Mouse (Mus musculus) midbrain, postnatal 0 days (tissue): ENCODE measurements at regions not wholly inside any gene's neighbourhood (a gene's known extent, or its start where the extent isn't known, plus 50 kb on each side); places are given as distances from the start of the nearest gene placed in this dataset.
A peak's percentile ranks its signal among the peaks of the same experiment; 100 is the strongest.

Experiments used
- ATAC-seq: fragments of 200-750 bp; cut with Nextera tagmentation; 2 replicates; pipeline ENCODE4 v1.8.0; 2017; ENCODE audit warnings: moderate number of reproducible peaks, mild to moderate bottlenecking, moderate TSS enrichment, moderate library complexity; ENCODE audit not compliant: low FRiP score
- DNase-seq: peaks from one replicate; pipeline ENCODE4 v3.0.0-alpha.2; 2015; ENCODE audit warnings: low spot score
- H3K27ac ChIP-seq: fragments of 300-500 bp; sonication (generic); 2 replicates; pipeline ENCODE4 v1.5.1; 2014; ENCODE audit warnings: low read depth, mild to moderate bottlenecking, low read length, mixed read lengths
- H3K27me3 ChIP-seq: fragments of 300-500 bp; sonication (generic); 2 replicates; pipeline ENCODE4 v1.6.1; 2014; ENCODE audit warnings: low read length, control low read depth, mixed read lengths; ENCODE audit not compliant: insufficient read depth
- H3K36me3 ChIP-seq: fragments of 300-500 bp; sonication (generic); 2 replicates; pipeline ENCODE4 v1.6.1; 2014; ENCODE audit warnings: low read length, control low read depth, mixed read lengths; ENCODE audit not compliant: insufficient read depth
- H3K4me1 ChIP-seq: fragments of 300-500 bp; sonication (generic); 2 replicates; pipeline ENCODE4 v1.6.1; 2014; ENCODE audit warnings: mild to moderate bottlenecking, control low read depth, antibody characterized with exemption, low read length, mixed read lengths; ENCODE audit not compliant: insufficient read depth
- H3K4me2 ChIP-seq: fragments of 300-500 bp; sonication (generic); 2 replicates; pipeline ENCODE4 v1.6.1; 2014; ENCODE audit warnings: low read depth, mild to moderate bottlenecking, low read length, mixed read lengths; ENCODE audit not compliant: poor library complexity, severe bottlenecking
- H3K4me3 ChIP-seq: fragments of 300-500 bp; sonication (generic); 2 replicates; pipeline ENCODE4 v1.5.1; 2014; ENCODE audit warnings: low read depth, mild to moderate bottlenecking, low read length, moderate library complexity
- H3K9ac ChIP-seq: fragments of 300-500 bp; sonication (generic); replicated peaks from 2 replicates; pipeline ENCODE4 v1.6.1; 2014; ENCODE audit warnings: mild to moderate bottlenecking, low read length, moderate library complexity, mixed read lengths; ENCODE audit not compliant: poor library complexity, severe bottlenecking
- H3K9me3 ChIP-seq: fragments of 300-500 bp; sonication (generic); 2 replicates; pipeline ENCODE4 v1.6.1; 2016; ENCODE audit warnings: low read length, control low read depth
- CTCF ChIP-seq: IDR thresholded peaks from 2 replicates; pipeline ENCODE4 v1.5.1; 2016; ENCODE audit warnings: antibody characterized with exemption, mild to moderate bottlenecking
- WGBS: fragments of 180-500 bp; shearing (Covaris S2); extraction: QIAGEN DNeasy Blood & Tissue Kit; methylation state at CpG from one replicate; pipeline ENCODE4 v1.1.7; 2014; 5-methylcytosine and 5-hydroxymethylcytosine counted together

DNA sequence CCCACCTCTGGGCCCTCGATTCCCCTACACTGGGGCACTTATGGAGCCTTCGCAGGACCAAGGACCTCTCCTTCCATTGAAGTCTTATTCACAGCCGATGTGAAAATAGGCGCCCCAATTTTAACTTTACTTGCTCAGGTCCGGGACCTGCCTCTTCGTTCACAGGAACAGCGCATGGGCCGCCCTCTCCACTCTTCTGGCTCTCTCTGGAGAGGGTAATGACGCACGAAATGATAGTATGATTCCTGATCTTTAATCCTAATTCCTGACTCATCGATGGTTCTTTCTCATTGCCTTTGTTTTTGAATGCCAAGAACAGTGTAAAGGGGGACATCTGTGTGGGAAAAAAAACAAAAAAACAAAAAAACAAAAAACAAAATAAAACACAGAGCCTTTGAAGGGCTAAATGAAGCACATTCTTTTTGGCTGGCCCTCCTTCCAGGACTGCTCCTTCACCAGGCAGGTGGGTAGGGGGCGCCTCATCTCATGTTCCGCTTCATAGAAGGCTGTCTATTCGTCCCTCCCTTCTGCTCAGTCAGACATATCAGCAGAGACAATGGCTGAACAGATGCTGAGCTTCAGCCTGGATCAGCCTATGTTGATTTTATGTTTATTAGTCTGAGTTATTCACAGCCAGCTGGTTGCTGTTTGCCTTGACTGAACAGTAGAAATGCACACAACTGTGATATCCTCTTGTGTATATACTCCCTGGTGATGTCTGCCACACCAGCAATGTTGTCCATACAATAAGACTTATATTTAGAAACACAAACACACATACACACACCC lies 438.8 kb upstream of the Alcam start:
- no peak overlapping the region for H3K4me3 ChIP-seq
- peak; percentile 24 for TF ChIP-seq CTCF
- H3K9me3 ChIP-seq: no peaks in the 10 kb centered on the region
- no peak overlapping the region for H3K27ac ChIP-seq
- ATAC-seq: peak; percentile 58; the same call in 1 of the 2 replicates
- WGBS: 59% methylated on average over 14 of the region's 14 CpGs
- DNase-seq: peak; percentile 72
- H3K9ac ChIP-seq: no peak overlapping the region
- H3K4me2 ChIP-seq: no peak overlapping the region
- no peaks in the 10 kb centered on the region for H3K36me3 ChIP-seq
- no peaks in the 10 kb centered on the region for H3K27me3 ChIP-seq
- no peaks in the 10 kb centered on the region for H3K4me1 ChIP-seq

DNA sequence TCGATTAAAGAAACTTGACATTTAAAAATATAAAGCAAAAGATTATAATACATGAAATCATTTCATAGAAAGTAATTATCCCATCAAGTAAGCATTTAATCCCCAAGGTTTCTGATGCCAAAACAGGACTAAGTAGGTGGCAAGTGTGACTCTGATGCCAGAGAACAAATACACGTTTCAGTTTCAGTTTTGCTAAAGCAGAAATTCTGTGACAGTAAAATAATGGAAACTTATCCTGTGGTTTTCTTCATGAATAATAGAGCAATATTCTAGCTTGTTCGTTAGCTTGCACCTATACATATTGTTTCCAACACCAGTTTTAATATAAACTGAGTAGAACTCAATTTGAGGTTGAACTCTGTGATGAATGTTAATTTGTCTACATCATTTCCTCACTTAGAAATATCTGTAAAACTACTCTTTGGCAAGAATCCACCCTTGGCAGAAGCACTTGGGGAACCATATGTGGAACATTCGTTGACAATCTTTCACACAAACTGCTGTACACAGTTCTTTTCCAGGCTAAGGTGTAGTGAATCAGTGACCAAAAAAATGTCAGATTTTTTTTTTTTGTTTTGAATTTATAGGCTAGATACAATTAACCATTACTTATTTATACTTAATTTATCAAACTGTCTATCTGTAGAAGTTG lies 425.7 kb upstream of the Alcam start:
- Histone ChIP-seq H3K4me2 (no peak overlapping the region), H3K4me3 (no peak overlapping the region), H3K9me3 (no peaks in the 10 kb centered on the region), H3K27ac (no peak overlapping the region), H3K4me1 (no peaks in the 10 kb centered on the region), H3K27me3 (no peaks in the 10 kb centered on the region), H3K36me3 (no peaks in the 10 kb centered on the region), H3K9ac (no peak overlapping the region)
- no peak for TF ChIP-seq CTCF
- DNase-seq: peak; percentile 29
- whole genome bisulfite sequencing: 75% methylated on average over 4 of the region's 4 CpGs
- no peak for ATAC-seq

DNA sequence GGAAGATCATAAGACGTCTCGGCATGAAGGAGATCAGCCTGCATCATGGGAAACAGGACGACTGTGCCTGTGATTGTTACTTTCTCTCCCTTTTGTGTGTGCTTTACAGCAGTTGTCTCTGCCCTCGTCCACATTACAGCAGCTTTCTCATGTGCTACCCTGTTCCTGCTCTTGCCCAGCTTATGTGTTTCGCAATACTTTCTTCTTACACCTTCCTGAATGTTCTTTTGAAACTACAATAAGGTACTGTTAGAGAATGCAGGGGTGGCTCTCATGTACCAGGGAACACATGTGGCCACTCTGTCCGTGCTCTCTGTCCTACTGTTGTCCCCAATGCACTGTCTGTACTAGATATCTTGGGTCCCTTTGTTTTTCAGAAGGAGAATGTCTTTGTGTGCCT lies 414.0 kb upstream of the Alcam start:
- Histone ChIP-seq H3K27me3 (no peaks in the 10 kb centered on the region), H3K4me2 (no peak overlapping the region), H3K4me3 (no peak overlapping the region), H3K4me1 (no peaks in the 10 kb centered on the region), H3K27ac (no peak overlapping the region), H3K36me3 (no peaks in the 10 kb centered on the region), H3K9ac (no peak overlapping the region), H3K9me3 (no peaks in the 10 kb centered on the region)
- 77% methylated on average over 6 of the region's 6 CpGs for WGBS
- no peak for TF ChIP-seq CTCF
- DNase-seq (no peak), ATAC-seq (no peak)

DNA sequence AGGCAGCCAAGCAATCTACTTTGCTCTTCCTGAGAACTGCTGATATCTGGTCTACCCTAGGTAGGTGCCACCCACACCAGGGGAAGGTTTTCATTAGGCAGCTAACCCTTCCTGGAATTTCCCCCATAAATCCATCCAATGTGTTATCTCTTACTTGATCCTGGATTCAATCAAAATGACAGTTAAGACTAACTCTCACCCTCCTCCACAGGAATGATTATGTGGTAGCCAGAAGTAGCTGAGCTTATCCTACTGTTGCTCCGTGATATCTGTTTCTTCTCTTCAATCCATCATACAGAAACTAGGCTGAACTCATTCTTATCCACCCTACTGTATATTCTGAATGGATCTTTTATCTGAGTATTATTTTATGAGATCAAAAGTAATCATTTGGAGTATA lies 409.7 kb upstream of the Alcam start:
- ATAC-seq (no peak), DNase-seq (no peak)
- Histone ChIP-seq H3K4me1 (no peaks in the 10 kb centered on the region), H3K36me3 (no peaks in the 10 kb centered on the region), H3K9me3 (no peaks in the 10 kb centered on the region), H3K27ac (no peak overlapping the region), H3K4me2 (no peak overlapping the region), H3K9ac (no peak overlapping the region), H3K4me3 (no peak overlapping the region), H3K27me3 (no peaks in the 10 kb centered on the region)
- no peak for TF ChIP-seq CTCF
- 95% methylated on average over 1 of the region's 1 CpGs for WGBS

DNA sequence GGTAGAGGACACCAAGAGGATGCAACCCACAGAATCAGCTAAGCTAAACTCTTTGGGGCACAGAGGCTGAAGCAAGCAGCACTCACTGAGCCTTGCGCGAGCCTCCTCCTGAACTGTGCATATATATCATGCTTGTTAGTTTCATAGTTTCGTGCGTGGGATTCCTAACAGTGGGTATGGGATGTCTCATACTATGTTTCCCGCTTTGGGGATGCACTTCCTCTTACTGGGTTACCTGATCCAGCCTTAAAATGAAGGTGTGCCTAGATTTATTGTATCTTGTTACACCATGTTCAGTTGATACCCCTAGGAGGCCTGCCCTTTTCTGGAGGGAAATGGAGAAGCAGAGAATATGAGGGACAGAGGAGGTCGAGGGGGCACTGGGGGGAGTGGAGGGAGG lies 407.4 kb upstream of the Alcam start:
- Histone ChIP-seq H3K9me3 (no peaks in the 10 kb centered on the region), H3K27ac (no peak overlapping the region), H3K4me2 (no peak overlapping the region), H3K27me3 (no peaks in the 10 kb centered on the region), H3K4me3 (no peak overlapping the region), H3K4me1 (no peaks in the 10 kb centered on the region), H3K9ac (no peak overlapping the region), H3K36me3 (no peaks in the 10 kb centered on the region)
- no peak for ATAC-seq
- no peak for DNase-seq
- no peak for TF ChIP-seq CTCF
- 92% methylated on average over 6 of the region's 6 CpGs for WGBS

DNA sequence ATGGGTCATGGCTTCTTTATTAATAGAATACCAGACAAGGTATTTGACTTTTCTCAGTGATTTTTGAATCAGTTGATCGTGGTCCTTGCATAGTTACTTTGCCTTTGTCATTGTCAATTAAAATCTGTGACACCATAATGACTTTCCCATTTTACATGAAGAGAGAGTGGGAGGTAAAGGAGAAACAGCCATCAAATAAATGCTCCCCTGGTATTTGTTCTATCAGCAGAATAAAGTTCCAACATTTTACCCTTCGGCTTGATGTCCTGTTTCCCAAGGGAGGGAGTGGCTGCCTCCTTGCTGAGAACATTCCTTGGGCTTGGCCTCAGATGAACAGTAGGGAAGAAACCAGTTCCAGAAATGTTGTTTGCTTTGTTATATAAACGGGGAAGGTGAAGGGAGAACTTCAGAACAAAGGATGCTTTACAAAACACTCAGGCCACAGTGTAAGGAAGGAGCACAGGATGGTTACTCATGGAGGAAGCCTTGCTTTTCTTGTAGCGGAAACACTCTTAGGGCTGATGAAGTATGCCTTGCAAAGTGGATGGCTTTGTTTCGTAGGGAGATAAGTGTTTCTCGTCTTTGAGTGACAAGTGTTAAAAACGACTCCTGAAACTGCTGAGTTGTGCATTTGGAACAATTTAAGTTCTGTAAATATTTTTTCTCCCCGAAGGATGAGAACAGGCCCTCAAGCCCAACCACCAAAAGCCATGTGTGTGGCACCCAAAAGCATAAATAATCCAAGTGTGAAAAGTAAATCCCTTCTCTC lies 404.8 kb upstream of the Alcam start:
- no peak for DNase-seq
- no peak for TF ChIP-seq CTCF
- no peak overlapping the region for H3K4me2 ChIP-seq
- no peaks in the 10 kb centered on the region for H3K27me3 ChIP-seq
- no peaks in the 10 kb centered on the region for H3K36me3 ChIP-seq
- no peaks in the 10 kb centered on the region for H3K9me3 ChIP-seq
- no peak overlapping the region for H3K27ac ChIP-seq
- H3K9ac ChIP-seq: no peak overlapping the region
- no peaks in the 10 kb centered on the region for H3K4me1 ChIP-seq
- H3K4me3 ChIP-seq: no peak overlapping the region
- WGBS: 68% methylated on average over 8 of the region's 8 CpGs
- ATAC-seq: no peak
